11 mouse cellular contexts compared by ENCODE assay signal in genomic region chr1:128705071-128705503, GRCm38 (mm10).
DNase-seq lines count a peak whose midpoint lies in the region; ATAC-seq lines count a peak whose summit lies in the region.
"Had no signal": no experiment of that assay in that cellular context is flagged by ENCODE, and none has a peak within 500 bp of the region (broad histone marks: within the 10 kb centered on the region; RNA-seq: fewer than 3 reads in every experiment).

No protein-coding gene starts in this region.

- H3K4me1 ChIP-seq in heart, embryonic 10.5 days, result no peaks in the 10 kb centered on the region; the same call in 1 of the 2 replicates
- no peaks in the 10 kb centered on the region for H3K4me1 ChIP-seq in midbrain, embryonic 15.5 days
- H3K4me1 ChIP-seq: neural tube, embryonic 13.5 days had no signal

- no peaks in the 10 kb centered on the region for H3K27me3 ChIP-seq in heart, embryonic 10.5 days (ENCODE audit: insufficient read depth, poor library complexity, severe bottlenecking)
- no peaks in the 10 kb centered on the region for H3K27me3 ChIP-seq in midbrain, embryonic 15.5 days (replicated peaks)
- H3K27me3 ChIP-seq: neural tube, embryonic 13.5 days had no signal

- no peaks in the 10 kb centered on the region for H3K36me3 ChIP-seq in heart, embryonic 10.5 days
- no peaks in the 10 kb centered on the region for H3K36me3 ChIP-seq in midbrain, embryonic 15.5 days (replicated peaks)
- H3K36me3 ChIP-seq: neural tube, embryonic 13.5 days had no signal

- H3K9me3 ChIP-seq in heart, embryonic 10.5 days, result no peaks in the 10 kb centered on the region
- no peaks in the 10 kb centered on the region for H3K9me3 ChIP-seq in midbrain, embryonic 15.5 days
- H3K9me3 ChIP-seq: neural tube, embryonic 13.5 days had no signal

- H3K27ac ChIP-seq in heart, embryonic 10.5 days, result no peak overlapping the region
- H3K27ac ChIP-seq in midbrain, embryonic 15.5 days, result no peak overlapping the region
- H3K27ac ChIP-seq: liver, embryonic 14.5 days; neural tube, embryonic 13.5 days had no signal

- peak; percentile 16 to 55 for DNase-seq in heart, adult 18-20 months
- DNase-seq in heart, embryonic 10.5 days (ENCODE audit: low spot score), result no peak
- peak; percentile 90 for DNase-seq in A20 (ENCODE audit: low read depth, low spot score)
- peak; percentile 42 for DNase-seq in c-Kit-positive CD71-negative TER-119-negative erythroid progenitor cells, embryonic 14.5 days (ENCODE audit: low read depth)
- peak; percentile 76 for DNase-seq in lung, postnatal 25 days (ENCODE audit: low spot score)
- no peak for DNase-seq in layer of hippocampus, postnatal 25 days (ENCODE audit: extremely low spot score in 1 of 2, low spot score in 1 of 2)
- no peak for DNase-seq in cerebellum, adult 11-12 months
- DNase-seq: cerebellum, postnatal 25 days had no signal

- 50% methylated on average over 3 of the region's 3 CpGs for WGBS in heart, embryonic 10.5 days
- 79% methylated on average over 3 of the region's 3 CpGs for WGBS in midbrain, embryonic 15.5 days

- no peak for ATAC-seq in midbrain, embryonic 15.5 days (replicated peaks)

- H3K4me2 ChIP-seq in midbrain, embryonic 15.5 days, result no peak overlapping the region
- H3K4me2 ChIP-seq: neural tube, embryonic 13.5 days had no signal

- no peak overlapping the region for H3K9ac ChIP-seq in midbrain, embryonic 15.5 days
- H3K9ac ChIP-seq: liver, embryonic 14.5 days; neural tube, embryonic 13.5 days had no signal

- no peak overlapping the region for H3K4me3 ChIP-seq in heart, embryonic 10.5 days
- no peak overlapping the region for H3K4me3 ChIP-seq in midbrain, embryonic 15.5 days
- H3K4me3 ChIP-seq: neural tube, embryonic 13.5 days had no signal

Comparison
In these comparisons a context has a peak if more than half of its experiments do, and no peak if none do; other contexts are left out.
1. DNase-seq: peak in heart, adult 18-20 months (2 of 2), A20 (single experiment), c-Kit-positive CD71-negative TER-119-negative erythroid progenitor cells, embryonic 14.5 days (single experiment) and lung, postnatal 25 days (single experiment); none in heart, embryonic 10.5 days (single experiment), layer of hippocampus, postnatal 25 days (0 of 2) and cerebellum, adult 11-12 months (single experiment).